Mouse (Mus musculus) midbrain, embryonic 15.5 days (tissue): ENCODE measurements around the gene Olfr1462. TPM values are rescaled to one million over a fixed set of nuclear protein-coding genes. Genes with fewer than 3 reads are reported as not detected.

Experiments
- ATAC-seq: fragments of 200-750 bp; cut with Nextera tagmentation; replicated peaks from 2 replicates; pipeline ENCODE4 v1.8.0; 2017; ENCODE audit warnings: moderate TSS enrichment
- H3K27ac ChIP-seq: fragments of 300-500 bp; sonication (generic); 2 replicates; pipeline ENCODE4 v1.5.1; 2015; ENCODE audit warnings: mild to moderate bottlenecking, inconsistent platforms
- H3K27me3 ChIP-seq: fragments of 300-500 bp; sonication (generic); replicated peaks from 2 replicates; pipeline ENCODE4 v1.6.1; 2015; ENCODE audit warnings: inconsistent platforms
- H3K36me3 ChIP-seq: fragments of 300-500 bp; sonication (generic); replicated peaks from 2 replicates; pipeline ENCODE4 v1.6.1; 2015; ENCODE audit warnings: inconsistent platforms
- H3K4me1 ChIP-seq: fragments of 300-500 bp; sonication (generic); 2 replicates; pipeline ENCODE4 v1.6.1; 2015; ENCODE audit warnings: inconsistent platforms
- H3K4me2 ChIP-seq: fragments of 300-500 bp; sonication (generic); 2 replicates; pipeline ENCODE4 v1.6.1; 2015; ENCODE audit warnings: inconsistent platforms, mild to moderate bottlenecking, moderate library complexity
- H3K4me3 ChIP-seq: fragments of 300-500 bp; sonication (generic); 2 replicates; pipeline ENCODE4 v1.5.1; 2015; ENCODE audit warnings: mild to moderate bottlenecking, inconsistent platforms
- H3K9ac ChIP-seq: fragments of 300-500 bp; sonication (generic); 2 replicates; pipeline ENCODE4 v1.6.1; 2015; ENCODE audit warnings: mild to moderate bottlenecking, inconsistent platforms
- H3K9me3 ChIP-seq: fragments of 300-500 bp; sonication (generic); 2 replicates; pipeline ENCODE4 v1.6.1; 2016; ENCODE audit warnings: inconsistent platforms
- WGBS: fragments of 180-500 bp; shearing (Covaris S2); methylation state at CpG from one replicate; pipeline ENCODE4 v1.1.7; 2015; ENCODE audit warnings: mixed read lengths; 5-methylcytosine and 5-hydroxymethylcytosine counted together
- polyA plus RNA-seq: library from polyadenylated mRNA; unstranded; fragments of >200 nt; fragmentation: Nextera tagmentation; extraction: Ambion mirVana; gene quantifications from 2 replicates; pipeline ENCODE4 v1.2.1, GENCODE M21; 2015

Gene Olfr1462
- not detected in 2 replicates for polyA plus RNA-seq

- ATAC-seq = no peak
- Histone ChIP-seq H3K4me2 (no peak within 1 kb of the TSS), H3K4me3 (no peak within 1 kb of the TSS), H3K9ac (no peak within 1 kb of the TSS), H3K4me1 (no peaks in the 10 kb centered on the region), H3K27me3 (no peaks in the 10 kb centered on the region), H3K36me3 (no peaks in the 10 kb centered on the region), H3K9me3 (0 out of 2 replicates have a peak, but pooled peaks cover 3% of the 10 kb centered on the region), H3K27ac (no peak within 1 kb of the TSS)
- 89% methylated on average over 1 of the region's 1 CpGs for WGBS
Observed at GRCm38 (mm10) chr19:13185434-13185833, at the start of gene Olfr1462. TSS of gene Olfr1462 (plus strand) at chr19:13185734.

GRCm38 (mm10) chr19:13149449-13149848, 36.1 kb upstream of the Olfr1462 start, which contains the start of gene Olfr1459:
TSS of gene Olfr1459 (minus strand) at chr19:13149549.
- 78% methylated on average over 1 of the region's 1 CpGs for WGBS
- no peak within 1 kb of the TSS for H3K27ac ChIP-seq
- no peak within 1 kb of the TSS for H3K4me2 ChIP-seq
- no peak within 1 kb of the TSS for H3K4me3 ChIP-seq
- no peak within 1 kb of the TSS for H3K9ac ChIP-seq
- H3K4me1 ChIP-seq = no peaks in the 10 kb centered on the region
- no peaks in the 10 kb centered on the region for H3K27me3 ChIP-seq
- H3K9me3 ChIP-seq = 0 out of 2 replicates have a peak, but pooled peaks cover 8% of the 10 kb centered on the region
- no peaks in the 10 kb centered on the region for H3K36me3 ChIP-seq
- no peak for ATAC-seq

DNA sequence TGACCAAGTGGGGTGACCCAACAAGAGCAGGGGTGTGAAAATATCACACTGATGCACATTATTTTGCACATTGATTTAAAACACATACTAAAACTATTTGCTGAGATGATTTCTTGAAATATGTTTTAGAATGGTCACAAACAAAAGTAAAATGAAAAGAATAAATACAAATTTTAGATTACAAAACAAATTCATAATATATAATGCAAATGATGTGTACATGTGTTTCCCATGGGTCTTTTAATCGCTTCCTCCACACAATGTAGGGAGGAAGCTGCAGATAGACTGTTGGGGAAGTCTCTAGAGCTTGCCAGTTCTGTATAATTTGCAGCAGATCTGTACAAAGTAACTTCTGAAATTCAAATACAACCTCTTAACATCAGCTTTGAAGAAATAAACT, 22.8 kb upstream of the Olfr1462 start, which contains the start of gene Olfr1461:
Gene Olfr1461, plus strand, starts transcription at position 301 of the 400 bp plus-strand sequence.
- ATAC-seq = no peak
- no peak within 1 kb of the TSS for H3K4me2 ChIP-seq
- no peak within 1 kb of the TSS for H3K4me3 ChIP-seq
- no peaks in the 10 kb centered on the region for H3K27me3 ChIP-seq
- no peak within 1 kb of the TSS for H3K27ac ChIP-seq
- H3K9ac ChIP-seq = no peak within 1 kb of the TSS
- H3K4me1 ChIP-seq = no peaks in the 10 kb centered on the region
- H3K36me3 ChIP-seq = no peaks in the 10 kb centered on the region
- H3K9me3 ChIP-seq = no peaks in the 10 kb centered on the region
- 49% methylated on average over 1 of the region's 1 CpGs for WGBS

GRCm38 (mm10) chr19:13221666-13222065, 36.1 kb downstream of the Olfr1462 start:
- no peaks in the 10 kb centered on the region for H3K36me3 ChIP-seq
- H3K4me2 ChIP-seq = no peak overlapping the region
- H3K27ac ChIP-seq = no peak overlapping the region
- ATAC-seq = no peak
- WGBS = 84% methylated on average over 11 of the region's 11 CpGs
- no peak overlapping the region for H3K4me3 ChIP-seq
- peaks cover 21% of the 10 kb centered on the region for H3K9me3 ChIP-seq
- H3K27me3 ChIP-seq = no peaks in the 10 kb centered on the region
- no peak overlapping the region for H3K9ac ChIP-seq
- H3K4me1 ChIP-seq = no peaks in the 10 kb centered on the region

- no peak within 1 kb of the TSS for H3K27ac ChIP-seq
- no peak for ATAC-seq
- peaks cover 19% of the 10 kb centered on the region for H3K9me3 ChIP-seq
Observed at GRCm38 (mm10) chr19:13231028-13231427, 45.5 kb downstream of the Olfr1462 start, which contains the start of gene Olfr1463. TSS of gene Olfr1463 (plus strand) at chr19:13231328.

More at GRCm38 (mm10) chr19:13231028-13231427, 45.5 kb downstream of the Olfr1462 start, which contains the start of gene Olfr1463:
- no peak within 1 kb of the TSS for H3K4me3 ChIP-seq
- H3K4me1 ChIP-seq = no peaks in the 10 kb centered on the region
- no peak within 1 kb of the TSS for H3K9ac ChIP-seq
- H3K36me3 ChIP-seq = no peaks in the 10 kb centered on the region
- no peaks in the 10 kb centered on the region for H3K27me3 ChIP-seq
- no peak within 1 kb of the TSS for H3K4me2 ChIP-seq

Other genes with a start within 250 kb of the Olfr1462 start
- not detected in 2 replicates for gene Olfr1450, start 235.5 kb upstream of the Olfr1462 start, polyA plus RNA-seq
- gene Olfr1451, start 190.7 kb upstream of the Olfr1462 start, polyA plus RNA-seq = not detected in 2 replicates
- gene Olfr1453, start 157.4 kb upstream of the Olfr1462 start, polyA plus RNA-seq = not detected in 2 replicates
- gene Olfr1454, start 125.1 kb upstream of the Olfr1462 start, polyA plus RNA-seq = not detected in 2 replicates
- not detected in 2 replicates for gene Olfr1457, start 87.8 kb upstream of the Olfr1462 start, polyA plus RNA-seq
- gene Olfr1458, start 79.0 kb upstream of the Olfr1462 start, polyA plus RNA-seq = not detected in 2 replicates
- 0.03 TPM in 2 replicates for gene Olfr1459, start 36.2 kb upstream of the Olfr1462 start, polyA plus RNA-seq
- not detected in 2 replicates for gene Olfr1461, start 22.7 kb upstream of the Olfr1462 start, polyA plus RNA-seq
- not detected in 2 replicates for gene Olfr1463, start 45.6 kb downstream of the Olfr1462 start, polyA plus RNA-seq
- gene Olfr1465, start 129.8 kb downstream of the Olfr1462 start, polyA plus RNA-seq = not detected in 2 replicates
- gene Olfr1466, start 153.1 kb downstream of the Olfr1462 start, polyA plus RNA-seq = not detected in 2 replicates
- not detected in 2 replicates for gene Olfr1467, start 176.5 kb downstream of the Olfr1462 start, polyA plus RNA-seq
- not detected in 2 replicates for gene Olfr1469, start 222.1 kb downstream of the Olfr1462 start, polyA plus RNA-seq